Mouse (Mus musculus): ENCODE results near the gene Nrde2.

GRCm38 (mm10) chr12:100122921-100123381 is 36.5 kb downstream of the Nrde2 start:
- TF ChIP-seq POLR2A (IDR thresholded peaks at IDR 0.05; ENCODE audit: low read depth, low read length) (no peak), CTCF (IDR thresholded peaks at IDR 0.05; ENCODE audit: borderline replicate concordance, insufficient read depth, low read length) (no peak)
